Mouse (Mus musculus): Measurements from ENCODE around the gene Gm5483. TPM values are rescaled to one million over a fixed set of nuclear protein-coding genes. Genes with fewer than 3 reads are reported as not detected.
"Not testable (repeated sequence)": the region's sequence is repeated elsewhere in the genome, so short reads cannot be mapped to it uniquely, and the experiment has no call there.

Gm5483 gene
- polyA plus RNA-seq (2012; rRNA removed), result not detected in 2 replicates

GRCm38 (mm10) chr16:36183912-36184311 lies at the start of gene Gm5483:
Gm5483 (plus strand) TSS chr16:36184212.
- H3K27ac ChIP-seq (ENCODE audit: insufficient read depth, low read length); DNase-seq; H3K4me3 ChIP-seq (replicated peaks; ENCODE audit: insufficient read depth, low read depth, low read length); H3K27me3 ChIP-seq (ENCODE audit: control insufficient read depth, insufficient read depth, low read length); H3K4me1 ChIP-seq (ENCODE audit: control insufficient read depth, insufficient read depth, low read length): not testable (repeated sequence)
- 84% methylated on average over 4 of the region's 4 CpGs for WGBS

DNA sequence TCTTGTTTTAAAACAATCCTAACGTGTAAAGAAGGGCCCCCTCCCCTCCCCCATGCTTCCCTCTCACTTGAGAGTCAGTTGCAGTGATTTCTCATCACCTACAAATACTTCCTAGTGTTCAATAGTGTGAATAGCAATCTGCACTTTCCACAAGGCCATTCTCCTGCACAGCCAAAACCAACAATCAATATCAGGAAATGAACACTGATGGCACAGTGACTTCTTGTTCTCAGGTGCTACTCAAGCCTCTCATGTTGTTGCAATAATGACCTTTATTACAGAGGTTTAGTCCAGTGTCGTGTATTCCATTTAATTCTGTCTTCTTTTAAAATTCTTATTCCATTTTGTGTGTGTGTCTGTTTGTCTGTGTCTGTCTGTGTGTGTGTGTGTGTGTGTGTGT lies 45.8 kb upstream of the Gm5483 start:
- H3K4me1 ChIP-seq (ENCODE audit: control insufficient read depth, insufficient read depth, low read length), result no peaks in the 10 kb centered on the region
- no peak for DNase-seq
- no peak overlapping the region for H3K27ac ChIP-seq (ENCODE audit: insufficient read depth, low read length)
- H3K27me3 ChIP-seq (ENCODE audit: control insufficient read depth, insufficient read depth, low read length), result no peaks in the 10 kb centered on the region
- TF ChIP-seq CTCF (IDR thresholded peaks at IDR 0.05; ENCODE audit: borderline replicate concordance, insufficient read depth, low read depth, low read length) (no peak), POLR2A (IDR thresholded peaks at IDR 0.05; ENCODE audit: borderline replicate concordance, insufficient read depth, low read length) (no peak)
- H3K4me3 ChIP-seq (replicated peaks; ENCODE audit: insufficient read depth, low read depth, low read length), result no peak overlapping the region
- 67% methylated on average over 2 of the region's 2 CpGs for WGBS

GRCm38 (mm10) chr16:36156402-36156975 lies 27.5 kb upstream of the Gm5483 start, which contains the start of gene Stfa2l1:
Stfa2l1 (plus strand) TSS chr16:36156811.
- H3K4me3 ChIP-seq (replicated peaks; ENCODE audit: insufficient read depth, low read depth, low read length), result no peak within 1 kb of the TSS
- no peaks in the 10 kb centered on the region for H3K4me1 ChIP-seq (ENCODE audit: control insufficient read depth, insufficient read depth, low read length)
- no peak for DNase-seq
- TF ChIP-seq CTCF (IDR thresholded peaks at IDR 0.05; ENCODE audit: borderline replicate concordance, insufficient read depth, low read depth, low read length) (no peak), POLR2A (IDR thresholded peaks at IDR 0.05; ENCODE audit: borderline replicate concordance, insufficient read depth, low read length) (no peak)
- no peaks in the 10 kb centered on the region for H3K27me3 ChIP-seq (ENCODE audit: control insufficient read depth, insufficient read depth, low read length)
- H3K27ac ChIP-seq (ENCODE audit: insufficient read depth, low read length), result no peak within 1 kb of the TSS

- H3K4me3 ChIP-seq (replicated peaks; ENCODE audit: insufficient read depth, low read depth, low read length); H3K27me3 ChIP-seq (ENCODE audit: control insufficient read depth, insufficient read depth, low read length); H3K27ac ChIP-seq (ENCODE audit: insufficient read depth, low read length); H3K4me1 ChIP-seq (ENCODE audit: control insufficient read depth, insufficient read depth, low read length); DNase-seq: not testable (repeated sequence)
- WGBS, result 76% methylated on average over 10 of the region's 10 CpGs
Observed at GRCm38 (mm10) chr16:36167841-36168240, 16.2 kb upstream of the Gm5483 start.

DNA sequence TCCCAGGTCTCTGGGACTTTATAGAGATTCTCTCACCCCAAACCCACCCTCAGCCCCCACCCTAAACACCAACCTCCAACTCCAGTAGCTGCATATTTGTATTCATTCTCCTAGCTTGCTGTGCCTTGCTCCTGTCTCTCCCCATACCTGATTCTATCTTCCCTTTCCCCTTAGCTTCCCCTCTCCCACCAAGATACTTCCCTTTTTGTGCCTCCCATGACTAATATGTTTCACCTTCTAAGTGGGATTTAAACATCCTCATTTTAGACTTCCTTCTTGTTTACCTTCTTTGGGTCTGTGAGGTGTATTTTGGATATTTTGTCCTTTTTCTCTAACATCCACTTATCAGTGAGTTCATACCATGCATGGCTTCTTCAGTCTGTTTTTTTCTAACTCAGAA lies 7.9 kb upstream of the Gm5483 start:
- DNase-seq, result no peak
- TF ChIP-seq POLR2A (IDR thresholded peaks at IDR 0.05; ENCODE audit: borderline replicate concordance, insufficient read depth, low read length) (no peak), CTCF (IDR thresholded peaks at IDR 0.05; ENCODE audit: borderline replicate concordance, insufficient read depth, low read depth, low read length) (no peak)
- Histone ChIP-seq H3K4me1 (ENCODE audit: control insufficient read depth, insufficient read depth, low read length) (no peaks in the 10 kb centered on the region), H3K4me3 (replicated peaks; ENCODE audit: insufficient read depth, low read depth, low read length) (no peak overlapping the region), H3K27ac (ENCODE audit: insufficient read depth, low read length) (no peak overlapping the region), H3K27me3 (ENCODE audit: control insufficient read depth, insufficient read depth, low read length) (no peaks in the 10 kb centered on the region)

- H3K4me3 ChIP-seq (replicated peaks; ENCODE audit: insufficient read depth, low read depth, low read length), result no peak overlapping the region
- WGBS, result 79% methylated on average over 2 of the region's 2 CpGs
- no peak for TF ChIP-seq POLR2A (IDR thresholded peaks at IDR 0.05; ENCODE audit: borderline replicate concordance, insufficient read depth, low read length)
- no peak for TF ChIP-seq CTCF (IDR thresholded peaks at IDR 0.05; ENCODE audit: borderline replicate concordance, insufficient read depth, low read depth, low read length)
Observed at GRCm38 (mm10) chr16:36179910-36180309, 4.1 kb upstream of the Gm5483 start.

DNA sequence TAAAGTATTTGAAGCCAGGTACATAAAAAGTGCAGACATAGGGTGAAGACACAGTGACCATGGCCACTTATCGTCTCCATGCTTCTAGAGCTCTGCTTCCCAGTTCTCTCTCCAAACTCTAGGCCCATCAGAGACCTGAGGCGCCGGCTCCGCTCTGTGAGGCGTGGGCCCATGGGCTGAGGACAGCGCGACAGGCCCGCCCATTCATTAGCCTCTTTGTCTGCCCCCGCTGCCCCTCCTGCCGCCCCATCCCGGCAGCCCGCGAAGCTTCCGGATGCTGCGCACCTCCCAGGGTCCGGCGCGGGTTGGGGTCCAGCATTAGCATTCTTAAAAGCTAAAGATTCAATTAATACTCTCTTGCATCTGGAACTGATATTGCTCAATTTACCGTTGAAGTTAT lies 15.2 kb downstream of the Gm5483 start:
- Histone ChIP-seq H3K4me1 (ENCODE audit: control insufficient read depth, insufficient read depth, low read length) (no peaks in the 10 kb centered on the region), H3K27me3 (ENCODE audit: control insufficient read depth, insufficient read depth, low read length) (no peaks in the 10 kb centered on the region), H3K27ac (ENCODE audit: insufficient read depth, low read length) (no peak overlapping the region), H3K4me3 (replicated peaks; ENCODE audit: insufficient read depth, low read depth, low read length) (no peak overlapping the region)
- DNase-seq, result no peak
- 44% methylated on average over 19 of the region's 19 CpGs for WGBS
- TF ChIP-seq POLR2A (IDR thresholded peaks at IDR 0.05; ENCODE audit: borderline replicate concordance, insufficient read depth, low read length) (no peak), CTCF (IDR thresholded peaks at IDR 0.05; ENCODE audit: borderline replicate concordance, insufficient read depth, low read depth, low read length) (no peak)

More at GRCm38 (mm10) chr16:36179910-36180309, 4.1 kb upstream of the Gm5483 start:
- no peaks in the 10 kb centered on the region for H3K4me1 ChIP-seq (ENCODE audit: control insufficient read depth, insufficient read depth, low read length)
- no peak overlapping the region for H3K27ac ChIP-seq (ENCODE audit: insufficient read depth, low read length)
- no peak for DNase-seq
- no peaks in the 10 kb centered on the region for H3K27me3 ChIP-seq (ENCODE audit: control insufficient read depth, insufficient read depth, low read length)

DNA sequence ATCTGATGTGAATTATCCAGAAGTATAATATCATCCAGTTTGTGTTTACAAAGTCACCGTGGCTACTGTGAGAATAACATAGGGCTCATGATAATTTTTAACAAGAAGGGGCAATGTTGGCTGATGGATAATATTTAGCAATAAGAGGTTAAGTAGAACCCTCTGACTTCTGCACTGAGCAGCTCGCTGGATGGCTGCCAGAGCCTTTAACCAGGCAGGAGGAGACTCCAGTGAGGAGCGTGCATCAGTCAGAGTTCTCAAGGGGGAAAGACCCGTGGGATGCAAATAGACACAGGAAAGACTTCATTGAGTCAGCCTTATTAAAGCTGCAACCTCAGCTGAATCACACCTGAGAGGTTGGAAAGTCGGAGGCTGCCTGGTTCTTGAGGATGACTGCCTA lies 19.8 kb downstream of the Gm5483 start:
- no peak for DNase-seq
- 50% methylated on average over 5 of the region's 5 CpGs for WGBS
- no peak overlapping the region for H3K27ac ChIP-seq (ENCODE audit: insufficient read depth, low read length)
- no peak overlapping the region for H3K4me3 ChIP-seq (replicated peaks; ENCODE audit: insufficient read depth, low read depth, low read length)
- no peaks in the 10 kb centered on the region for H3K4me1 ChIP-seq (ENCODE audit: control insufficient read depth, insufficient read depth, low read length)
- TF ChIP-seq POLR2A (IDR thresholded peaks at IDR 0.05; ENCODE audit: borderline replicate concordance, insufficient read depth, low read length) (no peak), CTCF (IDR thresholded peaks at IDR 0.05; ENCODE audit: borderline replicate concordance, insufficient read depth, low read depth, low read length) (no peak)
- no peaks in the 10 kb centered on the region for H3K27me3 ChIP-seq (ENCODE audit: control insufficient read depth, insufficient read depth, low read length)

DNA sequence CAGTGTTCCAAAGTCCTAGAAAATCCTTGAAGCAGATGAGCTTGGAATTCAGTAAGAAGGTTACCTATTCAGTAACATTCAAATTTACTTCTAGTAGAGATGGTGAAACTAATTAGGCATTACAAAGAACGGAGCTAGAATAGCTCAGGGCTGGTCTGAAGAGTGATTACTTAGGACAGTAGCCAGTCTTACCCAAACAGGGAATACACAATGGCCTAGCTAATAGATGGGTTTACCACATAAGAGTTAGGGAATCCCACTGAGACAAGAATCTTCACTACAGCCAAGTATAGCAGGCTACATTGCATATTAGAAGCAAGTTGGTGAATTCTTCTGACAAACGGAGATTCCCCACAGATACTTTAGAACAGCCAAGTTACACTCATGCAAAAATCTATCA lies 21.7 kb downstream of the Gm5483 start:
- H3K4me1 ChIP-seq (ENCODE audit: control insufficient read depth, insufficient read depth, low read length); H3K4me3 ChIP-seq (replicated peaks; ENCODE audit: insufficient read depth, low read depth, low read length); H3K27me3 ChIP-seq (ENCODE audit: control insufficient read depth, insufficient read depth, low read length); H3K27ac ChIP-seq (ENCODE audit: insufficient read depth, low read length); DNase-seq: not testable (repeated sequence)
- WGBS, result 56% methylated on average over 2 of the region's 2 CpGs
